Mouse (Mus musculus) neural tube, embryonic 12.5 days (tissue): ENCODE results near the gene Hpn. TPM values are rescaled to one million over a fixed set of nuclear protein-coding genes. Genes with fewer than 3 reads are reported as not detected.

Experiments used
- ATAC-seq: fragments of 200-750 bp; cut with Nextera tagmentation; 2 replicates; pipeline ENCODE4 v1.8.0; 2017; ENCODE audit warnings: low read depth, mild to moderate bottlenecking, moderate TSS enrichment, moderate library complexity; ENCODE audit not compliant: low FRiP score
- H3K27ac ChIP-seq: fragments of 300-500 bp; sonication (generic); 2 replicates; pipeline ENCODE4 v1.5.1; 2016
- H3K27me3 ChIP-seq: fragments of 300-500 bp; sonication (generic); replicated peaks from 2 replicates; pipeline ENCODE4 v1.6.1; 2016; ENCODE audit warnings: mild to moderate bottlenecking
- H3K36me3 ChIP-seq: fragments of 300-500 bp; sonication (generic); 2 replicates; pipeline ENCODE4 v1.6.1; 2016; ENCODE audit warnings: mild to moderate bottlenecking
- H3K4me1 ChIP-seq: fragments of 300-500 bp; sonication (generic); 2 replicates; pipeline ENCODE4 v1.6.1; 2016
- H3K4me2 ChIP-seq: fragments of 300-500 bp; sonication (generic); replicated peaks from 2 replicates; pipeline ENCODE4 v1.6.1; 2016; ENCODE audit warnings: mild to moderate bottlenecking
- H3K4me3 ChIP-seq: fragments of 300-500 bp; sonication (generic); 2 replicates; pipeline ENCODE4 v1.5.1; 2016
- H3K9ac ChIP-seq: fragments of 300-500 bp; sonication (generic); 2 replicates; pipeline ENCODE4 v1.6.1; 2016; ENCODE audit warnings: mild to moderate bottlenecking
- H3K9me3 ChIP-seq: fragments of 300-500 bp; sonication (generic); 2 replicates; pipeline ENCODE4 v1.6.1; 2016; ENCODE audit warnings: mild to moderate bottlenecking
- WGBS: fragments of 180-500 bp; shearing (Covaris S2); methylation state at CpG from one replicate; pipeline ENCODE4 v1.1.7; 2016; 5-methylcytosine and 5-hydroxymethylcytosine counted together
- polyA plus RNA-seq: library from polyadenylated mRNA; unstranded; fragments of >200 nt; fragmentation: Nextera tagmentation; extraction: Ambion mirVana; gene quantifications from 2 replicates; pipeline ENCODE4 v1.2.1, GENCODE M21; 2016

Hpn gene
- polyA plus RNA-seq, 1 experiment from 2014 or later: 0.27 TPM

DNA sequence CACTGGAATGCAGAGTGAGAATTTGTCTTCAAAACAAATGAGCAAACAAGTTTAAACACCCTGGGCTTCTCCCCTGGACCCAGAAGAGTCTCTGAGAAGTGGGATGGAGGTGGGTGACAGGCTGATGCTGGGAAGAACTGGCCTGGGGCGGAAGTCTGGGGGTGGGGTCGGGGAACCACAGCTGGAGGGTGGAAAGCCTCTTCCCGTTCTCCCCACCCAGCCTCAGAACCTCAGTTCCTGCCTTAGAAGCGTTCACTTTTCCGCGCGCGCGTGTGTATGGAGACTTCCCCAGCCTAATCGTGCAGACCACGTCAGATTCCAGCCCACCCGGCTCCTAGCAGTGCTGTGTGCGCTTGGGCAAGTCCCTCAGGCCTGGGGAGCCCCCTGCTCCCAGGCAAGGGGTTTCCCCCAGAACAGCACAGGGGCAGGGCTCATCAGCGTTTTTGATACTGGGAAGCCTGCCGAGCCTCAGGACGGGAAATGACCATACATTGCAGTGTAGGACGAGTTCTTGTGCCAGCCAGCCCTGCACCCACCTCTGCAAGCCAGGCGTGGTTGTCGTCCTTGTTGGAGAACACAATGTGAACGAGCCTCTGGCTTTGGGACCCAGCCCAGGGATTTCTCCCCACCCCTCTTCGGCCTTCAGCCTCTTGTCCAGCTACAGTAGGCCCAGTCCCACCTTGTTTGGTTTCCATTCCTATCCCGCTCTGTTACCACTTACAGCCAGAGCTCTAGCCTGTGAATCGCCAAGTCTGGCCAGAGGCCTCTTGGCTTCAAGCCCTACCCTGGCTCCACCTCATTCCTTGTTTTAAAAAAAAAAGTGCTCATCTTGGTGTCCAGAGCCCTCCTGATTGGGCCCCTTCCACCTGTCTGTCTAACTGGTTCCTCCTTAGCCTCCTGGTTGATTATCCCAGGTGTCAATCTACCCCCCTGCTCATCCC lies 36.5 kb upstream of the Hpn start:
- Histone ChIP-seq H3K36me3 (peaks cover 6% of the 10 kb centered on the region), H3K4me1 (peaks cover 31% of the 10 kb centered on the region), H3K4me2 (peak overlapping the region; percentile 77), H3K27me3 (no peaks in the 10 kb centered on the region), H3K9ac (peak overlapping the region; percentile 98), H3K4me3 (peak overlapping the region; percentile 84), H3K9me3 (no peaks in the 10 kb centered on the region), H3K27ac (peak overlapping the region; percentile 95)
- peak; percentile 15 for ATAC-seq
- 16% methylated on average over 23 of the region's 23 CpGs for WGBS

- H3K9me3 ChIP-seq: no peaks in the 10 kb centered on the region
- ATAC-seq: peak; percentile 59
- H3K4me3 ChIP-seq: peak overlapping the region; percentile 84
- WGBS: under 1% methylated on average over 63 of the region's 63 CpGs
- H3K27ac ChIP-seq: peak overlapping the region; percentile 95
- no peaks in the 10 kb centered on the region for H3K27me3 ChIP-seq
- H3K4me1 ChIP-seq: peaks cover 31% of the 10 kb centered on the region
- peak overlapping the region; percentile 98 for H3K9ac ChIP-seq
- H3K4me2 ChIP-seq: peak overlapping the region; percentile 77
- H3K36me3 ChIP-seq: peaks cover 11% of the 10 kb centered on the region
Measured at GRCm38 (mm10) chr7:31150566-31151300, 35.6 kb upstream of the Hpn start.

DNA sequence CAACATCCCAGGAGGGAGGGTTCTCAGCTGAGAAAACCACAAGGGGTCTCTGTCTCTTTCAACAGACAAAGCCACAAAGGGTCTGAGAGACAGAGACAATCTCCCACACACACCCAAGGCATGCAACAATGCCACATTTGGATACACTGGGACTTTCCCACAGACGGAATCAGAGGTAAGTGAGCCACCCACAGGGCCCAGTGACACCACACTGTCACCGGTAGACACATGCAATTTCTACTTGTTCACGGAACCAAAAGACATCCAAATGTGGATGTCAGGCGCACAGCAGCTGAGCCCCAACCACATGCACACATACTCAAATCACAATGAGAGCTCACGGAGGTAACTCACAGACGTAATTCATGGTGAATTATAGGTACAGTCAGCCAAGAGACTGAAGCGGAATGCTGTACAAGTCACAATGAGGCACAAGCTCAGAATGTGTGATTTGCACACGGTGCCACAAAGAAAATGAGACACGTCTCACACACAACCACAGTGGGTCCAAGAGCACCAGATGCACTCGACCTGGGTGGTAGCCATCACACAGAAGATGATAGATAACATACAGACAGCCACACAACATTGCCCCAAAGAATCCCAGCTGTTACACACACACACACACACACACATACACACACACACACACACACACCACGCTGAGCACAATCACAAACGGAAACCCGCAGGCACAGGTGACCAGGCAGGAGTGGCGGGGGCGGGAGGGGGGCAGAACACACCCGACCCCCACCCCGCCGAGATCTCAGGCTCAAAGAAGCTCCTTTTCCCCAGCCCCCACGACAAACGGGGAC lies 34.9 kb upstream of the Hpn start:
- H3K9ac ChIP-seq: peak overlapping the region; percentile 98

GRCm38 (mm10) chr7:31149271-31149670 lies 34.2 kb upstream of the Hpn start:
- Histone ChIP-seq H3K4me3 (peak overlapping the region; percentile 84), H3K27ac (peak overlapping the region; percentile 95), H3K27me3 (no peaks in the 10 kb centered on the region), H3K4me1 (peaks cover 31% of the 10 kb centered on the region), H3K9ac (peak overlapping the region; percentile 98), H3K4me2 (peak overlapping the region; percentile 77), H3K36me3 (peaks cover 11% of the 10 kb centered on the region), H3K9me3 (no peaks in the 10 kb centered on the region)
- ATAC-seq: no peak; the same call in none of the 2 replicates
- 37% methylated on average over 9 of the region's 9 CpGs for WGBS

More for the DNA sequence above, 34.9 kb upstream of the Hpn start:
- H3K4me2 ChIP-seq: peak overlapping the region; percentile 77
- WGBS: 2% methylated on average over 20 of the region's 20 CpGs
- H3K27me3 ChIP-seq: no peaks in the 10 kb centered on the region
- H3K9me3 ChIP-seq: no peaks in the 10 kb centered on the region
- peak; percentile 33 for ATAC-seq
- peaks cover 31% of the 10 kb centered on the region for H3K4me1 ChIP-seq
- H3K27ac ChIP-seq: peak overlapping the region; percentile 95
- H3K4me3 ChIP-seq: peak overlapping the region; percentile 84
- H3K36me3 ChIP-seq: peaks cover 11% of the 10 kb centered on the region

- H3K4me2 ChIP-seq: peak overlapping the region; percentile 77
- peak overlapping the region; percentile 98 for H3K9ac ChIP-seq
- 7% methylated on average over 9 of the region's 9 CpGs for WGBS
- H3K4me1 ChIP-seq: peaks cover 31% of the 10 kb centered on the region
- no peaks in the 10 kb centered on the region for H3K9me3 ChIP-seq
- H3K27ac ChIP-seq: peak overlapping the region; percentile 46
- H3K4me3 ChIP-seq: peak overlapping the region; percentile 84
- H3K36me3 ChIP-seq: peaks cover 13% of the 10 kb centered on the region
- H3K27me3 ChIP-seq: no peaks in the 10 kb centered on the region
- ATAC-seq: peak; percentile 42
Measured at GRCm38 (mm10) chr7:31148756-31149155, 33.7 kb upstream of the Hpn start.

GRCm38 (mm10) chr7:31148086-31148485 lies 33.0 kb upstream of the Hpn start:
- ATAC-seq: no peak
- peak overlapping the region; percentile 84 for H3K4me3 ChIP-seq
- H3K27me3 ChIP-seq: no peaks in the 10 kb centered on the region
- H3K4me1 ChIP-seq: peaks cover 31% of the 10 kb centered on the region
- H3K36me3 ChIP-seq: peaks cover 19% of the 10 kb centered on the region
- H3K27ac ChIP-seq: no peak overlapping the region
- no peaks in the 10 kb centered on the region for H3K9me3 ChIP-seq
- H3K9ac ChIP-seq: peak overlapping the region; percentile 98
- 76% methylated on average over 3 of the region's 3 CpGs for WGBS
- peak overlapping the region; percentile 77 for H3K4me2 ChIP-seq

DNA sequence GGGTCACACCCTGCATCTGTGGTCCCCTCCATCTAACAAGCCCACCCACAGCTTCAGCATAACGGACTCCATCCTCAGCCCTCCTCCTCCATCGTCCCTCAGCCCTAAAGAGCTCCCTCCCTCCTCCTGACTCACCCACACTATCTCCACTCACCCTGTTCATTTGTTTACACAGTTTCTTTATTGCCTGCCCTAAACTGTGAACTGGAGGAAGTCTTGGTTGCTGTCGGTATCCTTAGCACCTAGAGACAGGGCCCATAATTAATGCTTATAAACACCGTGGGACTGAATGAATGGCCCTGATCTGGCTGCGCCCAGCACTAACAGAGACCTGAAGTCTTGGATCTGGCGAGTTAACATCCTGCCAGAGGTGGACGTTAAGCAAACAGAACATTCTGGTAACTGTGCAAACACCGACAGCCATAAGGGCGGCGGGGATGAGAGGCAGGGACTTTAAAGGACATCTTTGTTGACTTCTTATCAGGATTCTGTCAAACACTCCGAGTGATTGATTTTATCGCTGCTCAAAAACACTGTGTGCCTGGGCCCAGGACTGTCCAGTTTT lies 30.6 kb upstream of the Hpn start:
- H3K9ac ChIP-seq: no peak overlapping the region
- H3K4me2 ChIP-seq: no peak overlapping the region
- H3K27ac ChIP-seq: no peak overlapping the region
- 50% methylated on average over 12 of the region's 12 CpGs for WGBS
- H3K27me3 ChIP-seq: no peaks in the 10 kb centered on the region
- no peak for ATAC-seq
- peaks cover 20% of the 10 kb centered on the region for H3K4me1 ChIP-seq
- no peaks in the 10 kb centered on the region for H3K9me3 ChIP-seq
- H3K36me3 ChIP-seq: peaks cover 43% of the 10 kb centered on the region
- H3K4me3 ChIP-seq: no peak overlapping the region

DNA sequence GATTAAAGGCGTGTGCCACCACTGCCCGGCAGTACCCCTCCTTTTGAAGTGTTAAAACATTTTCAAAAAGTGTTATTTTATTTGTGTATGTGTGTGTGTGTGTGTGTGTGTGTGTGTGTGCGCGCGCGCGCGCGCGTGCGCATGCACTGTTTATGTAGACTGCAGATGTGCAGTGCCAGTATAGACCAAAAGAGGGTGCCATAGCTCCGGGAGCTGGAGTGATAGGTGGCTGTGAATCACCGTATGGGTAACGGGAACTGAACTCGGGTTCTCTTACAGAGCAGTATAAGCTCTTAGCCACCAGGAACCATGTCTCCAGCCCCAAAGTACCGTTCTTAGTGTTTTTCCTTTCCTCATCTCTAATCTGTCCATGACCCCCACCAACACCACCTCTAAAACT lies 29.8 kb upstream of the Hpn start:
- WGBS: 94% methylated on average over 16 of the region's 16 CpGs
- ATAC-seq: no peak
- Histone ChIP-seq H3K36me3 (peaks cover 51% of the 10 kb centered on the region), H3K4me2 (no peak overlapping the region), H3K4me3 (no peak overlapping the region), H3K4me1 (peaks cover 20% of the 10 kb centered on the region), H3K27me3 (no peaks in the 10 kb centered on the region), H3K27ac (no peak overlapping the region), H3K9ac (no peak overlapping the region), H3K9me3 (no peaks in the 10 kb centered on the region)

DNA sequence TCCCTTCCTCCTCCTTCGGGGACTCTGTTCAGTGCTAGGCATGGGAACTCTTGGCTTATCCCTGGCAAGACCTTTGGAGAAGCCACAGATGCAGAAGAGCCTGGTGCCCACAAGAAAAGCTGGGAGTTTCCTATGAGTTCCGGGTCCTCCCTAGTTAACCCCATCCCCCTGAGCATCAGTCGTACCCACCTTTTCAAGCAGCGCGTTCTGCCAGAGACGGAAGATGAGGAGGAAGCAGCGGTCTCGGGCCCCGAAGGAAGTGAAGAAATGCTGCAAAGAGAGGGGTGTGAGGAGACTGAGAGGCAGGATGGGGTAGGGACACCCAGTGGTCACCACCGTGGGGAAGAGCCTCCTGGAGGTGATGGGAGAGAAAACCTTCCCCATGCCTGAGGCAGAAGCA lies 25.9 kb upstream of the Hpn start:
- 98% methylated on average over 10 of the region's 10 CpGs for WGBS
- Histone ChIP-seq H3K27me3 (no peaks in the 10 kb centered on the region), H3K4me2 (no peak overlapping the region), H3K4me3 (no peak overlapping the region), H3K4me1 (no peaks in the 10 kb centered on the region), H3K9me3 (no peaks in the 10 kb centered on the region), H3K9ac (no peak overlapping the region), H3K27ac (no peak overlapping the region), H3K36me3 (peaks cover 80% of the 10 kb centered on the region)
- ATAC-seq: no peak

- 95% methylated on average over 4 of the region's 4 CpGs for WGBS
- H3K27ac ChIP-seq: no peak overlapping the region
- H3K36me3 ChIP-seq: peaks cover 86% of the 10 kb centered on the region
- H3K9me3 ChIP-seq: no peaks in the 10 kb centered on the region
- H3K4me3 ChIP-seq: no peak overlapping the region
- no peaks in the 10 kb centered on the region for H3K27me3 ChIP-seq
- H3K4me1 ChIP-seq: no peaks in the 10 kb centered on the region
- ATAC-seq: no peak
- H3K9ac ChIP-seq: no peak overlapping the region
- no peak overlapping the region for H3K4me2 ChIP-seq
Measured at GRCm38 (mm10) chr7:31140302-31140701, 25.2 kb upstream of the Hpn start.

- H3K4me1 ChIP-seq: no peaks in the 10 kb centered on the region
- H3K4me2 ChIP-seq: no peak overlapping the region
- WGBS: 73% methylated on average over 5 of the region's 5 CpGs
- no peak overlapping the region for H3K4me3 ChIP-seq
- H3K36me3 ChIP-seq: peaks cover 92% of the 10 kb centered on the region
- no peak overlapping the region for H3K27ac ChIP-seq
- H3K27me3 ChIP-seq: no peaks in the 10 kb centered on the region
- H3K9me3 ChIP-seq: no peaks in the 10 kb centered on the region
- no peak overlapping the region for H3K9ac ChIP-seq
- peak; percentile 52; the same call in 1 of the 2 replicates for ATAC-seq
Measured at GRCm38 (mm10) chr7:31139765-31140164, 24.7 kb upstream of the Hpn start.
